Mouse (Mus musculus): ENCODE measurements around the gene Trim2. TPM values are rescaled to one million over a fixed set of nuclear protein-coding genes. Genes with fewer than 3 reads are reported as not detected.

The Trim2 gene
- polyA plus RNA-seq, 1 experiment from 2014 or later, result 1.9 TPM

DNA sequence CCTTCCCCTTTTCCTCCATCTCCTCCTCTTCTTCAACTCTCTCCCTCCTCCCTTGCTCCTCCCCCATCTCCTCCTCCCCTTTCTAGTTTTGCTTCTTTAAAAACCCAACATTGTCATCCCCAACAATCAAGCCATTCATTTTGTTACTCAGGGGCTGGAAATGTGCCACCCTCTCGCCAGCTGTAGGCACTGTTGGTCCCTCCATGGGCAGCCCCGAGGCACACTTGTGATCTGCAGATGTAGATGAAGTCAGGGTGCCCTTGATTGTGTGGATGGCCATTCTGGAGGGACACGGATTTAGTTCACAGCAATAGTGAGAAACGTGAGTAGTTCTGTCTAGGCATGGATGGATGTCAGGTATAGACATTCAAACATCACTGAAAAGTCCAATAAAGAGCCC is 17.7 kb downstream of the Trim2 start:
- no peak for DNase-seq (ENCODE audit: low spot score)

DNA sequence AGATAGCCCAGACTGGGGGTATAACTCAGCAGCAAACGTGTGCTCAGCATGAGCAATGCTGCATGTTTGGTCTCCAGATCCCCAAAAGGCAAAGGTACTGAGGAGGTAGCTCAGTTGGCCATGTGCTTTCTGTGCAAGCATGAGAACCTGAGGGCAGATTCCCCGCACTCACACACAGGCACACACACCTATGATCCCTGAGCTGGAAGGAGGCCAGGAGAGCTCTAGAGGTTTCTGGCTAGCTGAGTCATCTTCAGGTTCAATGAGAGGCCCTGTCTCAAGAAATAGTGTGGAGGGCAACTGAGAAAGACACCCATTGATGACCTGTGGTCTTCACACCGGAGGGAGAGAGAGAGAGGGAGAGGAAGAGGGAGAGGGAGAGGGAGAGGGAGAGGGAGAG is 19.4 kb downstream of the Trim2 start:
- DNase-seq (ENCODE audit: low spot score), result no peak

DNA sequence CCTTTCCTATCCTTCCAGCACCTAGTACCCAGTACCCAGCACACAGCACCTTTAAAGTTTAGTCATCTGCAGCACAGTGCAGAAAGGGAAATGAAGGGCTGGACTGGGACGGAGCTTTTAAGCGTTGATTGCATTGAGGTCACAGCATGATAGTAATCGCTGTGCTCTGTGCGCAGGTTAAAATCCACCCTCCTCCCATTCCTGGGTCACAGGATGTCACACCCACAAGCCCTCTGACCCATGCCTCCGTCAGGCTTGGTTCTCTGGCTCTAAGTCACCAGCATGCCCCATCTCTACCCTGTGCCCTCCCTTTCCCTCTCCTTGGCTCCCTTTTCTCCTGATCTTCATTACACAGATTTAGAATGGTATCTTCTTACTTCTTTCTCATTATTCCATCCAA is 20.4 kb downstream of the Trim2 start:
- no peak for DNase-seq (ENCODE audit: low spot score)

DNA sequence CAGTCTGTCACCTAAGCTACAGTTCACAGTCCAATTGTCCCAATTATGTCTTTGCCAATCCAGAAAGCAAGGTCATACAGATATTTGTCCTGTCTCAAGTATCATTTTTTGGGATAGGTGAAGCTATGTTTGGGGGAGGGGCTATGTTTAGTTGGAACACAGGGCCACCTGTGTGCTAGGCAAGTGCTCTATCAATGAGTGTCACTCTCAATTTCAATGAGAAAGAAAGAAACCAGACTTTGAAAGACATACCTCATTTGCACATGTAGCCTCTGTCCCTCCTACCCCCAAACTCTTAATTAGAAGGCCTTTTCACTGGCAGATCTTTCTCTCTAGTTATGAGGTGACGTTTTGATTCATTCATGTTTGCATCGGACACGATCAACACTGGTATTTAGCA is 21.9 kb downstream of the Trim2 start:
- DNase-seq (ENCODE audit: low spot score), result no peak

DNA sequence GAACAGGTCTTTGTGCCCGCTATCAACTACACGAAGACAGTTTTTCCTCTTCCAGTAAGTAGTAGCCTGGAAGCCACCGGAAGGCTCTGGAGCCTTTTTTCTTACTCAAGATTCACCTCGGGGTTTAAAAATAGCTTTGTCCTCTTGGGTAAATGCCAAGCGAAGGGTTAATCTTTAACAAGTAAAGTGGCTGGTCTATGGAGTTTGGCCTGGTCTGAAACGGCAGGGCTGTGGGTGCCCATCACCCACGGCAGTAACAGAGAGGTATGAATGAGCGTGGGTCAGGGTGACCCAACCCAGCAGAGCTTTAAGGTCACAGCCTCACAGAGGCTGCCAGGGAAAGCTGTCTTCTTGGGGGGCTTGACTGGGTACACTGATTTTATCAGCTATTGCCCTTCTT is 23.2 kb downstream of the Trim2 start:
- no peak for DNase-seq (ENCODE audit: low spot score)

DNA sequence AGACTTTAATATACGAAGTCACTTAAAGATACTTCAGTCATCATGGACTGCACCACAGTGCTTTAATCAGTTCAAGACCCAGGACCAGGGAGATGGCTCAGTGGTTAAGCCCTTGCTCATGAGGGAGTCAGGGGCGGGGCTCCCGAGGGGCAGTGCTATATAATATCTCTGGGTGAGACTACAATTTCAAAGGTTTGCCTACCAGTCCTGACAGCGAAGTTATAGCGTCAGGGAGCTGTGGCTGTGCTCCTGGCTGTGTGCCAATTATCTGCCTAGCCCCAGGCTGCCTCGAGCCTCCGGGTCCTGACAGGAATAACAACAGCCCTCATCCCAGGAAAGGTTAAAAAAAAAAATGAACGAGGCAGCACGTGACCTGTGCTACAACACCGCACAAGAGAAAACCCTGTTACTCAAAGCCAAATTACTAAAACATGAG is 24.7 kb downstream of the Trim2 start:
- no peak for DNase-seq (ENCODE audit: low spot score)

DNA sequence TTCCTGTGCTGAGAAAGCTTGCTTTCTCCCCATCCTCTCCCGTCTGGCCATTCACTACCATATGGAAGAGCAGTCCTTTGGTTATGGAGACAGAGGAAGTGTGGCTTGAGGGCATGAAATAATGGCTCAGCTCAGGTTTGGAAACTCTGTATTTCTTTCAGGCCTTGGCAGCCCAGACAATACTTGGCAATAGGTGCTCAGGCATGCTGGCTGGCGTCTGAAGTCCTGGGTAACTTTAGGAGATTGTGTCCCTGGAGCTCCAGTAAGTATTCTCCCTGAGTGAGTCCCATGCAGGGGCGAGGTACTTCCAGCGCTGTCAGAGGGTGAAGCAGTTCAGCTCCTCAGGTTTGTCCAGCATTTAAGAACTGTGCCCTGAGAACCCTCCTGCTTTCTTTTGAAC is 27.9 kb downstream of the Trim2 start:
- DNase-seq (ENCODE audit: low spot score), result no peak

DNA sequence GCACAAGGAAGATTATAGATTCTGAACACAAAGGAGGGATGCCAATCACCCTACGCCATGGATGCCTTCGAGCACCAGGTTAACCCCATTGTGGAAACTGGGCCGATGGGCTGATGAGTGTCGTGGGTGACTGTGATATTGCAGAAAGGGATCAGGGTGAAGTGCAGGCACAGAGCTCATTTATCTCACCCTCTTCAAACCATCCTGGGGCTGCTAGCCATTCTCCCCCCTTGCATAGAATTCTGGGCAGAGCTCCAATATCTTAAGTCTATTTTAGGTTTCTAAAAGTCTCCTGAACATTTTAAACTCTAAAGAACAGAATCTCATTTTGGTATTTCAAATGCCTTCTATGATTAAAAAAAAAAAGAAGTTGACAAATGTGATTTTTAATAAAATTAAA is 31.6 kb downstream of the Trim2 start:
- no peak for DNase-seq (ENCODE audit: low spot score)

DNA sequence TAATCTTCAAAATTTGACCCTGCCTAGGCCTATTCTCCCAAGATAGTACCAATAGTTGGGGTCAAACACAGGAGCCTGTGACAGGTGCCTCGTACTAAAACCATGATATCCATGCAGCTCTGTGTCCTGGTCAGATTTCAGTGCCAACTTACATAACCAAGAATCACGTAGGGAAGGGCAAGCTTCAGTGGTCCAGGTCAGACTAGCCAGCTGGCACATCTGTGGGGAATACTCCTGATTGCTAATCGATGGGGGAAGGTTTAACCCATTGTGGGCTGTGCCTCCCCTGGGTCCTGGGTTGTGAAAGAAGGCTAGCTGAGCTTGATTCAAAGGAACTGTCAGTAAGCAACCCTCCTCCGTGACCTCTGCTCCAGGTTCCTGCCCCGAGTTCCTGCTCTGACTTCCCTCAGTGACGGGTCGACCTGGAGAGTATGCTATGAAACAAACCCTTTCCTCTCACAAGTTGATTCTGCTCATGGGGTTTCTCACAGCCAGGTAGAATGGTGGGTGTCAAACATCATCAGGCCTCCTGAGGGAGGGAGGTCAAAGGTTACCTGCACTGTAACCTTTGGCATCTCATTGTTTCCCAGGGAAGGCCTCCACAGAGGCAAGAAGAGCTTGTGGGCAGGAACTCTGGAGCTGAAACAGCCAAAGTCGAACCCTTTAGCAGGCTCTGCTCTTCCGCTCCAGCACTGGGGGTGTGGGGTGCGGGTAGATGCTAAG is 34.2 kb downstream of the Trim2 start:
- no peak for DNase-seq (ENCODE audit: low spot score)

DNA sequence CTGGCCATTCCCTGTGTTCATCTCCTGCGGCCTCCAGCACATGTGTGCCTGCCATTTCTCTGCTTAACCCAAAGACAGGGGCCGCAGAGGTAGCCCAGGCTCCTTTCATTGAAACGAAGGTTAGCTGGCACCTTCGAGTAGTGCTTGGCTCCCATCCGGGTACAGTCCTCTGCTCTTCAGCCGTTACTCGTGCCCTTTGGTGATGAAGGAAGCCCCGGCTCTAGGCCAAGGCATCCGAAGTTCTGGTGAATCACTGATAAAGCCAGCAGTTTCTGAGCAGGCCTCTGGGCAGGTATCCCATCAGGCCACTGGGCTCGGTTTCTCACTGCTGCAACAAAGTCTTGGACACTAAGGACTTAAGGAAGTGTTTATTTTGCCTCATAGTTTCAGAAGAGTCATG is 34.9 kb downstream of the Trim2 start:
- no peak for DNase-seq (ENCODE audit: low spot score)

DNA sequence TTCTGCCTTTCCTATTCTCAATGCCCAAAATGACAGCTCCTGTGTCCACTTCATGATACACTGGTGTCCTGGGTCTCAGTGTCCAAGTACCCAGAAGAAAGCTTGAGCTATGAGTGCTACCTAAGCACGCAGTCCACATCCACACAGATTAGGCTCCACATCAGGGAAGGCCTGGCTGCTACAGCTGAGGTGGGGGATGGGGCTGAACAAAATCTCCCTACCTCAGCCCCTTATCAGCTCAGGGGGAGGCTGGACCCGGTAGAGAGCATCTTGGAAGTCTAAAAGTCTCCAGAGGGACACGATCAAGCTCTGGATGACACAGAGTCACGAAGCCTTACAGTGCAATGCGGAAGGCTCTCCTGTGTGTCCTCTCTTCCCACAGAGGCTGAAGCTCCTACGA is 35.6 kb downstream of the Trim2 start:
- no peak for DNase-seq (ENCODE audit: low spot score)

DNA sequence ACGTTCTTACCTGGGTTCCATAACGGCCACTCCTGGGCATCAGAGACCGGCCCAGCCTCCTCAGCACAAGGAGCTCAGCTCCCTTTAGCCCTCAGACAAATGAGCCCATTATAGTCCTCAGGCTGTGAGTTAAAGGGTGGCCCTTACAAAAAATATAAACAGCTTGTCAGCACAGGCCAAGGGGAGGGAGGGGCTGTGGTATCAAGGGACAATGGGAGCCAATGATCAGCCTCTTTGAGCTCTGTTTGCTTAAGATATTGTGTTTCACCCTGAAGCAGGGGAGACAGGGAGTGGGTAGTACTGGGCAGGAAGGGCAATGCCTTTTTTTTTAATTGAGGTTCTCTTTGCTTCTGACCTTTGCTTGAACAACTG is 36.1 kb downstream of the Trim2 start:
- no peak for DNase-seq (ENCODE audit: low spot score)

DNA sequence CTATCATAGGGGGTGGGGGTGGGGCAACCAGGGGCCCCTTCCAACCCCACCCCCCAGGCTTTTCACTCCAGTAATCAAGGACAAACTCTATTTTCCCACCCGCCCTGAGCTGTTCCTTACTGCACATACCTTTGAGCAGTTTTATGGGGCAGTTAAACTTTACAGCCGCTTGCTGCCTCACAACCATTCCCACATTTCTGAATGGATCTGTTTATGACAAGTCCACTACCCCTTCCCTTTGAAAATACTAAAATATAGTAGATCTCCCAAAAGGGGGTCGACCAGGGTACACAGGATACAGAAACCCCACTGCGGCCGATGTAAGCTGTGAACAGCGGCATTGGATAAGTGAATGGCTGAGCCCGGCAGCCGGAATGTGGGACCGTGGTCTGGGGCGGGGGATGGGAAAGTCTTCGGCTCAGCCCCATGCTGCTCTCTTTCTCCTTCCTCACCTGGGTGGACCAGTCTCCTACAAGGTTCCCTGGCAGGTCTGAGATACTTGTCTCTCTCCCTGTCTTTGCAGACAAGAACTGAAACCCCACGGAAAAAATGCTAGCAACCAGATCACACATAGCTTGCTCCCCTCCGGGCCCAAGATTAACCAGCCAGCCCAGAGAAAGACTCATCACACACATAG is 36.6 kb downstream of the Trim2 start:
- no peak for DNase-seq (ENCODE audit: low spot score)

DNA sequence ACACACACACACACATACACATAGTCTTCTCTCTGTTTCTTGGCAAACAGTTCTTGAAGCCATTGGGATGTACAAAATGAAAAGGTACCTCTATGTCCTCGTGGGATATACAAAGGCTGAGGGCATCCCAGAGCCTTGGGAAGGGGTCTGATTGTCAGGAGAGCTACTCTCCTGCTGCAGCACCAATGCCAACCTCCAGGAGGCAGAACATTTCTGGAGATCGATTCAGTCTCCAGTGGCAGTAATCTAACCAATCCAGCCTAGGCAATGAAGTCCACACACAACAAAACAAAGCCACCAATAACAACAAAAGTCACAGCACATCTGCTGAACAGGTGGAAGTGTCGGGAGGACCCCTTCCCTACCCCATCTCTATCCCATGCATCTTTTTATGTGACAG is 38.2 kb downstream of the Trim2 start:
- no peak for DNase-seq (ENCODE audit: low spot score)

DNA sequence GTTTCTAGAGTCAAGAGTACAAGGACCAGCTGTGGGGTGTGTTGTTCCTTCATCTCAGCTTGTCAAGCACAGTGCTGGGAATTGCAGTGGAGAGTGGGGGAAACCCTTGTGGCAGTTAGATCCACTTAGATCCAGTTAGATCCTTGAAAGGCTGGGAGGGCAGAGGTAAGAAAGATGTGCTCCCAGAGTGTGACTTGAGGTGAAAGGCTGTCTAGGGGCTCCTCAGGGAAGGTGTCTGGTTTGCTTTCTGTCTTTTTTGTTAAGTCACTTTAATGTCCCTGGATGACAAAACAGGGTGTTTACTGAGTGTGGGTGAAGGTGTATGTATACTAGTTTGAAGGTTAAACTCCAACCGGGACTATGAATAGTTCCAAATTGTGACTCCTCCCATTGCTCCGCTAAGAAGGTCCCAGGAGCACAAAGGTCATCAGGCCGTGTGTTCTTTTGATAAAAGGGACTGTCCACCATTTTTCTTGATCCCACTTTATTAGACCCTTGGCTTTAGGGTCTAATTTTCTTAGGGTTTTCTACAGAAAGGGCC is 40.2 kb downstream of the Trim2 start:
- no peak for DNase-seq (ENCODE audit: low spot score)

DNA sequence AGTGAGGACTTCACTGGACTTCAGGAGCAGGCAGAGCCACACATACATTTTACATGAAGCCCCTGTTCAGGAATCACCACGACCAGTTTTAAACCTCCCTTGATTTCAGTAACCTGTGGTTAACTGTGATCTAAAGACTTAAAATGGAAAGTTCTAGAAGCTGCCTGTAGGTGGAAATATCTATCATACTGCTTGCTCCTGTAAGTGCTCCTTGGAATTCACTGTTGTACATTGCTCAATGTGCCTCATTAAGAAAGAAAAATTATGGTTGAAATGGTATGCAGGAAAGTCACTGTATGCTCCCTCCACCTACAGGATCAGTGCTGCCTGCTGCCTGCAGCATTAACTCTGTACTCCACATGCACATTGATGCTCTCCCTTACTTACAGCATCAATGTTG is 41.6 kb downstream of the Trim2 start:
- no peak for DNase-seq (ENCODE audit: low spot score)

DNA sequence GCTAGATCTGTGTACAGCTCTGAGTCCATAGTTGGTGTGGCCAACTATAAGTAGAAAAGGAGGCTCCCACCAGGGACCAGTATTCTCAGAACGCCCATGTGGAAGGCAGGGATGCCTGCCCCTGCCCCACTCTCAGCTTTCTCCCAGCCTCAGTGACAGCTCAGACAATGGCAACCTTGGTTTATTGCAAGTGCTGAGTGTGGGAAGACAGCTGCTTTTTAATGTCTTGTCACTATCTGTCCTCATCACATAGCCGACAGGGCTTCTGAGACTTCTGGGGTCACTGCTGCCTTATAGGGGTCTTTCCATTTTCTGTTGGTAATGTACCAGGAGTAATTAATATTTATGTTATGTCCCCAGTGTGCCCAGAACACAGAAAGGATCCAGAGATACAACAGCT is 42.3 kb downstream of the Trim2 start:
- no peak for DNase-seq (ENCODE audit: low spot score)

DNA sequence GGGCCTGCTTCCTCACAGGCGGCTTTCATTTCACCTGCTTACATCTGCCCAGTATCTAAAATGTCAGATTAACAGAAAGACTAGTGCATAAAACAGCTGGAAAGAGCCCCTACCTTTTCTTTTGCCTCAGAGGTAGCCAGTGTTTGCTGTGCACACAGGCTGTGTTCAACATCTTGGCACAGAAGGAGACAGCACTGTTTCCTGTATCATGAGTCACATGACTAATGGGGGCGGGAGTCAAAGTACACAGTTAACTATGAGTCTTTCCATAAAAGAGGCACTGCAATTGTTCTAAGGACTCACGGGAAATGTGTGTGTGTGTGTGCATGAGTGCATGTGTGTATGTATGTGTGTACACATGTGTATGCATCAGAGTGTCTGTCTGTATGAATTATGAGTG is 43.9 kb downstream of the Trim2 start:
- no peak for DNase-seq (ENCODE audit: low spot score)

DNA sequence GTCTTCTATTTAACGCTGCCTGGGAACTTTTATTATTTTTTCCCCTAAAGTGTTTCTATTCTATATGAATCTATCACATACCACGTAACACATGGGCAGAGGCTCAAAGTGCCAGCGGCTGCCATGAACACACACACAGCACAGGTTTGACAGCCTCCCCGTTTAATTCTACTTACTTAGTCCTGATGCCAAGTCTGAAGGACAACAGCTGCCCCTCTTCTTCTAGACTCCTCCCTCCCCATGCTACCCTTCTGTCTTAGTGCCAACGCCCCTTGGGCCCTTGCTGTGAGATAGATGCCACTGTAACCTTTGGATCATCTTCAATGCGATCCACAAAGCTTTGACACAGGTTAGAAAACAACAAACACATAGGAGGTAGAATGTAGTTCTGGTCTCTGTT is 44.8 kb downstream of the Trim2 start:
- DNase-seq (ENCODE audit: low spot score), result no peak

DNA sequence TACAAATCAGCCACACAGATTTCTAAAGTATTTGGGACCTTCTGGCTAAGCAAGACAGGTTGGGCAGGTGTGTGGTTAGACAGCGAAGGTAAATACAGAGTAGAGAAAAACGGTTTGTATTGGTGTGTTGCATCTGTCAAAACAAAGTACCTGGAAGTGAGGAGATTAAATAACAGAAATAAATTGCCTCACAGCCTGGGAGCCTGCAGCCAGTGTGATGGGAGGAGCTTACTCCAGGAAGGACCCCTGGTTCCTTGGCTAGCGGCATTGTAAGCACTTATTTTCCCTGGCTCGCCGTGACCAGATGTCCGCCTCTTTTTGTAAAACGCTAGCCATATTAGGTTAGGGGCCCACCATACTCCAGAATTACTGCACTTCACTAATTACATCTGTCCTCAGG is 45.8 kb downstream of the Trim2 start:
- no peak for DNase-seq (ENCODE audit: low spot score)

DNA sequence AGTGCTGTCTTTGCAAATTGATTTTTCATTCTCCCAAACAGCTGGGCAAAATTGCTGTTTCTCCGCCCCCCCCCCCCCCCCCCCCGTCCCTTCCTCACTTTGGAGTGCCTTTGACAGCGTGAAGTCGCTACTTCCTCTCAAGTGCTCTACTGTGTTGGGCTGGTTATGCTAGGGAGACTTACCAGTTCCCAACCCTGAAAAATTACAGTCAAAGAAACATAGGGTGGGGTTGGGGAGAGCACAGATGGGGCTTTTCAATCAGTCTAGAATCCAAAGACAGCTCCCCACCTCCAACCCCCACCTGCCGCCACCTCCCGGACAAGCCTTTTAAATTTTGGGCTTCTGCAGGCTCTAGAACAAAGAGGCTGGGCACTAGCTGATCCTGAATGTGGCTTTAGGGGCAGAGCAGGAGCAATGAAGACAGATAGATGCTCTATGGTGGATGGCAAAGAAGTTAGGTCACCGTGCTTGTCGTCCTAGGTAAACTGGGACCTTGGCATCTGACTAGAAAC is 46.6 kb downstream of the Trim2 start:
- peak; percentile 2 for DNase-seq (ENCODE audit: low spot score)

DNA sequence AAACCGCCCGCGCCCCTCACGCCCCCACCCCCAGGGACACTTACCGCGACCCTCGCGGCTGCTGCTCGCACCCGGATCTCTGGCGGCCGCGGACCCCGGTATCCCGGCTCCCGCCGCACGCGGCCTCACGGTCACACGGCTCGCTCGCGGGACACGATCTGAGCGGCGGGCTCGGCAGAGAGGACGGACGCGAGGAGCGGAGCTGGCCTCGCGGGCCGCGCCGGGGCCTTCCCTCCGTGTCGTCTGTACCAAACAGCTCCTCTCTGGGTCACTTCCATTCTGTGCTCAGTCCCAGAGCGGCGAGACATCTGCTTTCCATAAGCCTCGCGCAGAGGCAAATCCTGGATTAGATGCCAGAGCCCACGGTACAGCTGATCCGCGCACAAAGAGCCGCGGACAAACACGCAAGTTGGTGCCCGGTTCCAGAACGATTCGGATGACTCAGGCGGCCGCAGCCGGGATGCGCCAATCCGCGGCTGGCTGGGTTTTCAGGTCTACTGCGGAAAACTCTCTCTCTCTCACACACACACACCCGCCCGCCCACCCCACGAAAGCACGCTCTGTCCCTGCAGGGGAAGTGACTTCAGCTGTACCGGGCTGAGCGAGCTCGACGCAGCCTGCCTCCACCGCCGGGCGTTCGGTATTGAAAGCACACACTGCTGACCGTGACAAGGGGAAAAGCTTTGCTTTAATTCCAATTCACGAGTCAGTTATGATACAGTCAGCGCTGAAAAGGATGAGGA is 47.2 kb downstream of the Trim2 start:
- DNase-seq (ENCODE audit: low spot score), result peak; percentile 60
